Mouse (Mus musculus) urinary bladder, postnatal 36 days (tissue): ENCODE measurements at regions not wholly inside any gene's neighbourhood (a gene's known extent, or its start where the extent isn't known, plus 50 kb on each side); places are given as distances from the start of the nearest gene placed in this dataset.
A peak's percentile ranks its signal among the peaks of the same experiment; 100 is the strongest.
"Not testable (repeated sequence)": the region's sequence is repeated elsewhere in the genome, so short reads cannot be mapped to it uniquely, and the experiment has no call there.

Experiments used
- DNase-seq, 2 experiments: peaks; one replicate each; pipeline ENCODE4 v3.0.0; 2022; ENCODE audit warnings: low spot score in 2 of 2, mixed read lengths in 1 of 2

- no peak for DNase-seq
Observed at GRCm38 (mm10) chr5:102123285-102123684, 53.6 kb upstream of the Wdfy3 start.

- peak; percentile 12 to 28 for DNase-seq
Observed at GRCm38 (mm10) chr5:102126737-102127136, 57.0 kb upstream of the Wdfy3 start.

GRCm38 (mm10) chr5:102147991-102148390 is 78.3 kb upstream of the Wdfy3 start:
- DNase-seq = no peak

- peak; percentile 67 to 73 for DNase-seq
Observed at GRCm38 (mm10) chr5:102149481-102150129, 79.9 kb upstream of the Wdfy3 start.

GRCm38 (mm10) chr5:102159621-102160020 is 89.9 kb upstream of the Wdfy3 start:
- DNase-seq = no peak

- no peak for DNase-seq
Observed at GRCm38 (mm10) chr5:102167981-102168380, 98.3 kb upstream of the Wdfy3 start.

- no peak for DNase-seq
Observed at GRCm38 (mm10) chr5:102171808-102172207, 102.1 kb upstream of the Wdfy3 start.

- no peak for DNase-seq
Observed at GRCm38 (mm10) chr5:102180250-102180649, 110.5 kb upstream of the Wdfy3 start.

GRCm38 (mm10) chr5:102188951-102189350 is 119.2 kb upstream of the Wdfy3 start:
- not testable (repeated sequence) for DNase-seq

GRCm38 (mm10) chr5:102206456-102206855 is 136.7 kb upstream of the Wdfy3 start:
- no peak for DNase-seq

GRCm38 (mm10) chr5:102206953-102207352 is 137.2 kb upstream of the Wdfy3 start:
- peak; percentile 69 to 77 for DNase-seq

GRCm38 (mm10) chr5:102213145-102213544 is 143.4 kb upstream of the Wdfy3 start:
- peak; percentile 42 to 70 for DNase-seq

- DNase-seq = no peak
Observed at GRCm38 (mm10) chr5:102227131-102227530, 157.4 kb upstream of the Wdfy3 start.

- no peak for DNase-seq
Observed at GRCm38 (mm10) chr5:102242614-102243013, 172.9 kb upstream of the Wdfy3 start.

GRCm38 (mm10) chr5:102244706-102245105 is 175.0 kb upstream of the Wdfy3 start:
- no peak for DNase-seq

- no peak for DNase-seq
Observed at GRCm38 (mm10) chr5:102248747-102249146, 179.0 kb upstream of the Wdfy3 start.

- peak in 1 of 2 experiments; percentile 3 for DNase-seq
Observed at GRCm38 (mm10) chr5:102251076-102251475, 181.4 kb upstream of the Wdfy3 start.

- DNase-seq = peak in 1 of 2 experiments; percentile 7
Observed at GRCm38 (mm10) chr5:102253786-102254185, 184.1 kb upstream of the Wdfy3 start.

- DNase-seq = no peak
Observed at GRCm38 (mm10) chr5:102257104-102257503, 187.4 kb upstream of the Wdfy3 start.

GRCm38 (mm10) chr5:102261621-102262020 is 191.9 kb upstream of the Wdfy3 start:
- DNase-seq = no peak

- no peak for DNase-seq
Observed at GRCm38 (mm10) chr5:102266451-102266850, 196.7 kb upstream of the Wdfy3 start.

GRCm38 (mm10) chr5:102267150-102267549 is 197.4 kb upstream of the Wdfy3 start:
- no peak for DNase-seq

GRCm38 (mm10) chr5:102269204-102269603 is 199.5 kb upstream of the Wdfy3 start:
- no peak for DNase-seq

- no peak for DNase-seq
Observed at GRCm38 (mm10) chr5:102275621-102276020, 205.6 kb upstream of the Arhgap24 start.
